Mouse (Mus musculus): ENCODE data around the gene Ankmy1. TPM values are rescaled to one million over a fixed set of nuclear protein-coding genes. Genes with fewer than 3 reads are reported as not detected.
A peak's percentile ranks its signal among the peaks of the same experiment; 100 is the strongest.

Gene Ankmy1
- polyA plus RNA-seq, 1 experiment from 2014 or later, result 4.6 TPM

GRCm38 (mm10) chr1:92907632-92908360 is 5.1 kb upstream of the Ankmy1 start:
- Histone ChIP-seq H3K9ac (replicated peaks; ENCODE audit: low read depth, low read length) (peak overlapping the region; percentile 74), H3K4me1 (ENCODE audit: control insufficient read depth, insufficient read depth, low read length) (peaks cover 36% of the 10 kb centered on the region), H3K4me3 (ENCODE audit: low read depth, low read length) (peak overlapping the region; percentile 83), H3K4me2 (ENCODE audit: low read depth, low read length) (peak overlapping the region; percentile 76), H3K27me3 (ENCODE audit: control insufficient read depth, insufficient read depth, low read length) (no peaks in the 10 kb centered on the region), H3K9me3 (ENCODE audit: control insufficient read depth, low read length) (no peaks in the 10 kb centered on the region), H3K27ac (ENCODE audit: low read depth, low read length) (peak overlapping the region; percentile 91), H3K36me3 (ENCODE audit: control insufficient read depth, insufficient read depth, low read length) (no peaks in the 10 kb centered on the region)
- 44% methylated on average over 20 of the region's 20 CpGs for WGBS
- no peak for ATAC-seq (ENCODE audit: low read depth)

GRCm38 (mm10) chr1:92906779-92907631 is 4.3 kb upstream of the Ankmy1 start, which contains the start of gene Dusp28:
Dusp28 (plus strand) TSS chr1:92906981.
- no peaks in the 10 kb centered on the region for H3K36me3 ChIP-seq (ENCODE audit: control insufficient read depth, insufficient read depth, low read length)
- peak within 1 kb of the TSS; percentile 74 for H3K9ac ChIP-seq (replicated peaks; ENCODE audit: low read depth, low read length)
- no peaks in the 10 kb centered on the region for H3K9me3 ChIP-seq (ENCODE audit: control insufficient read depth, low read length)
- WGBS, result under 1% methylated on average over 80 of the region's 81 CpGs
- ATAC-seq (ENCODE audit: low read depth), result peak; percentile 87
- H3K4me3 ChIP-seq (ENCODE audit: low read depth, low read length), result peak within 1 kb of the TSS; percentile 83
- H3K27ac ChIP-seq (ENCODE audit: low read depth, low read length), result peak within 1 kb of the TSS; percentile 91
- H3K4me1 ChIP-seq (ENCODE audit: control insufficient read depth, insufficient read depth, low read length), result peaks cover 29% of the 10 kb centered on the region
- no peaks in the 10 kb centered on the region for H3K27me3 ChIP-seq (ENCODE audit: control insufficient read depth, insufficient read depth, low read length)
- peak within 1 kb of the TSS; percentile 76 for H3K4me2 ChIP-seq (ENCODE audit: low read depth, low read length)

- no peak overlapping the region for H3K4me2 ChIP-seq (ENCODE audit: low read depth, low read length)
- no peak overlapping the region for H3K4me3 ChIP-seq (ENCODE audit: low read depth, low read length)
- no peaks in the 10 kb centered on the region for H3K9me3 ChIP-seq (ENCODE audit: control insufficient read depth, low read length)
- H3K36me3 ChIP-seq (ENCODE audit: control insufficient read depth, insufficient read depth, low read length), result no peaks in the 10 kb centered on the region
- no peak overlapping the region for H3K27ac ChIP-seq (ENCODE audit: low read depth, low read length)
- peaks cover 21% of the 10 kb centered on the region for H3K4me1 ChIP-seq (ENCODE audit: control insufficient read depth, insufficient read depth, low read length)
- ATAC-seq (ENCODE audit: low read depth), result no peak
- no peak overlapping the region for H3K9ac ChIP-seq (replicated peaks; ENCODE audit: low read depth, low read length)
- no peaks in the 10 kb centered on the region for H3K27me3 ChIP-seq (ENCODE audit: control insufficient read depth, insufficient read depth, low read length)
- 89% methylated on average over 2 of the region's 2 CpGs for WGBS
Measured at GRCm38 (mm10) chr1:92905703-92906310, 3.1 kb upstream of the Ankmy1 start.

DNA sequence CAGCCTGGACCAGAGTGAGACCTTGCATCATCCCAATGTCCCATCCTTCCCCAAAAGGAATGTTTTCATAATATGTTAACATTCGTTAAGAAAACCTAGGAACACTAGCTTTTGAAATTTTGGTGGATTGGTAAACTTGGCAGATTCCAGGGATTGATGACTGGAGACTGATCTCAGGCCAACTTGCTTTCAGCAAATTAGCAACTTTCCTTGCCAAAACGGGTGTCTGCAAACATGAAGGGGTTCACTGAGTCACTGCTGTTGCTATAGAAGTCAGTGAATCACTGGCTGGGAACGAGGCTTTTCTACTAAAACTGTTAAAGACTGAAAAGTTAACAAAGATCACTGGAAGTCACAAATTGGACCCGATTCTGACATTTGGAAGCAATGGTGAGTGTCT is 921 bp upstream of the Ankmy1 start:
- no peak for ATAC-seq (ENCODE audit: low read depth)
- peaks cover 13% of the 10 kb centered on the region; the same call in 1 of the 2 replicates for H3K4me1 ChIP-seq (ENCODE audit: control insufficient read depth, insufficient read depth, low read length)
- WGBS, result 74% methylated on average over 4 of the region's 4 CpGs
- H3K27me3 ChIP-seq (ENCODE audit: control insufficient read depth, insufficient read depth, low read length), result no peaks in the 10 kb centered on the region
- no peak overlapping the region for H3K27ac ChIP-seq (ENCODE audit: low read depth, low read length)
- no peaks in the 10 kb centered on the region for H3K9me3 ChIP-seq (ENCODE audit: control insufficient read depth, low read length)
- no peak overlapping the region for H3K4me2 ChIP-seq (ENCODE audit: low read depth, low read length)
- H3K36me3 ChIP-seq (ENCODE audit: control insufficient read depth, insufficient read depth, low read length), result no peaks in the 10 kb centered on the region
- no peak overlapping the region for H3K9ac ChIP-seq (replicated peaks; ENCODE audit: low read depth, low read length)
- H3K4me3 ChIP-seq (ENCODE audit: low read depth, low read length), result no peak overlapping the region

- peak; percentile 82; the same call in 1 of the 2 replicates for ATAC-seq (ENCODE audit: low read depth)
- Histone ChIP-seq H3K4me1 (ENCODE audit: control insufficient read depth, insufficient read depth, low read length) (no peaks in the 10 kb centered on the region), H3K4me2 (ENCODE audit: low read depth, low read length) (no peak overlapping the region), H3K9ac (replicated peaks; ENCODE audit: low read depth, low read length) (no peak overlapping the region), H3K36me3 (ENCODE audit: control insufficient read depth, insufficient read depth, low read length) (no peaks in the 10 kb centered on the region), H3K27ac (ENCODE audit: low read depth, low read length) (no peak overlapping the region), H3K4me3 (ENCODE audit: low read depth, low read length) (no peak overlapping the region), H3K27me3 (ENCODE audit: control insufficient read depth, insufficient read depth, low read length) (no peaks in the 10 kb centered on the region), H3K9me3 (ENCODE audit: control insufficient read depth, low read length) (no peaks in the 10 kb centered on the region)
- 17% methylated on average over 3 of the region's 3 CpGs for WGBS
Measured at GRCm38 (mm10) chr1:92895089-92895488, 7.6 kb downstream of the Ankmy1 start.

DNA sequence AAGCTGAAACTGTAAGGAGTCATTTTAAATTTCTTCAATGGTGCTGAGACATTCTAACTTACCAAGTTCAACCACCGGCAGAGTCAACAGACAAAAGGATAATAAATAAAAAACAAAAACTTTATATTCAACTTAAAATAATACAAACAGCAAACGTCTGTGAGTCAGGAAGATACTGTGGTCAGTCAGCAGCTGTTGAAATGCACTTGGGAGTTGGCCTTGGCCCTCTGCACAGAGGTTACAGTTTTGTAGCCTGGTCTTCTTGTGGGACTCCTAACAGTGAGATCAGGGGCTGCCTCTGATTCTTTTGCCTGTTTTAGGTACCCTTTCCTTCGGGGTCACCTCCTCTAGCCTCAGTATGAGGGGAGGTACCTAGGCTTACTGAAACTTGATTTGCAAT is 8.8 kb downstream of the Ankmy1 start:
- Histone ChIP-seq H3K27ac (ENCODE audit: low read depth, low read length) (no peak overlapping the region), H3K4me2 (ENCODE audit: low read depth, low read length) (no peak overlapping the region), H3K27me3 (ENCODE audit: control insufficient read depth, insufficient read depth, low read length) (no peaks in the 10 kb centered on the region), H3K9ac (replicated peaks; ENCODE audit: low read depth, low read length) (no peak overlapping the region), H3K4me3 (ENCODE audit: low read depth, low read length) (no peak overlapping the region), H3K4me1 (ENCODE audit: control insufficient read depth, insufficient read depth, low read length) (no peaks in the 10 kb centered on the region), H3K9me3 (ENCODE audit: control insufficient read depth, low read length) (no peaks in the 10 kb centered on the region), H3K36me3 (ENCODE audit: control insufficient read depth, insufficient read depth, low read length) (no peaks in the 10 kb centered on the region)
- WGBS, result 76% methylated on average over 3 of the region's 3 CpGs
- no peak for ATAC-seq (ENCODE audit: low read depth)

- H3K4me1 ChIP-seq (ENCODE audit: control insufficient read depth, insufficient read depth, low read length), result no peaks in the 10 kb centered on the region
- no peak for ATAC-seq (ENCODE audit: low read depth)
- no peak overlapping the region for H3K27ac ChIP-seq (ENCODE audit: low read depth, low read length)
- no peaks in the 10 kb centered on the region for H3K9me3 ChIP-seq (ENCODE audit: control insufficient read depth, low read length)
- WGBS, result 69% methylated on average over 3 of the region's 3 CpGs
- H3K27me3 ChIP-seq (ENCODE audit: control insufficient read depth, insufficient read depth, low read length), result no peaks in the 10 kb centered on the region
- H3K4me2 ChIP-seq (ENCODE audit: low read depth, low read length), result no peak overlapping the region
- H3K9ac ChIP-seq (replicated peaks; ENCODE audit: low read depth, low read length), result no peak overlapping the region
- H3K4me3 ChIP-seq (ENCODE audit: low read depth, low read length), result no peak overlapping the region
- no peaks in the 10 kb centered on the region for H3K36me3 ChIP-seq (ENCODE audit: control insufficient read depth, insufficient read depth, low read length)
Measured at GRCm38 (mm10) chr1:92892791-92893190, 9.9 kb downstream of the Ankmy1 start.

- H3K9ac ChIP-seq (replicated peaks; ENCODE audit: low read depth, low read length), result no peak overlapping the region
- no peaks in the 10 kb centered on the region for H3K36me3 ChIP-seq (ENCODE audit: control insufficient read depth, insufficient read depth, low read length)
- no peak overlapping the region for H3K4me2 ChIP-seq (ENCODE audit: low read depth, low read length)
- H3K27me3 ChIP-seq (ENCODE audit: control insufficient read depth, insufficient read depth, low read length), result no peaks in the 10 kb centered on the region
- H3K4me3 ChIP-seq (ENCODE audit: low read depth, low read length), result no peak overlapping the region
- 72% methylated on average over 7 of the region's 7 CpGs for WGBS
- no peak for ATAC-seq (ENCODE audit: low read depth)
- H3K4me1 ChIP-seq (ENCODE audit: control insufficient read depth, insufficient read depth, low read length), result no peaks in the 10 kb centered on the region
- H3K9me3 ChIP-seq (ENCODE audit: control insufficient read depth, low read length), result no peaks in the 10 kb centered on the region
- no peak overlapping the region for H3K27ac ChIP-seq (ENCODE audit: low read depth, low read length)
Measured at GRCm38 (mm10) chr1:92888901-92889655, 13.6 kb downstream of the Ankmy1 start.
